Mouse (Mus musculus) heart, adult 2 months (tissue): Measurements from ENCODE around the gene D630039A03Rik. TPM values are rescaled to one million over a fixed set of nuclear protein-coding genes. Genes with fewer than 3 reads are reported as not detected.

Source experiments
- DNase-seq, 2 experiments: peaks; one replicate each; pipeline ENCODE4 v3.0.0; 2021
- H3K27ac ChIP-seq: fragments of 200-600 bp; 2 replicates; pipeline ENCODE4 v1.8.1; 2022
- H3K27me3 ChIP-seq: fragments of 200-500 bp; 2 replicates; pipeline ENCODE4 v1.6.1; 2012; ENCODE audit warnings: mild to moderate bottlenecking, low read length, inconsistent platforms, mixed read lengths; ENCODE audit not compliant: control insufficient read depth, insufficient read depth
- H3K36me3 ChIP-seq: fragments of 200-500 bp; 2 replicates; pipeline ENCODE4 v1.6.1; 2012; ENCODE audit warnings: low read length, inconsistent platforms; ENCODE audit not compliant: control insufficient read depth, insufficient read depth
- H3K4me1 ChIP-seq: fragments of 200-500 bp; 2 replicates; pipeline ENCODE4 v1.6.1; 2011; ENCODE audit warnings: low read length; ENCODE audit not compliant: control insufficient read depth, insufficient read depth
- H3K4me3 ChIP-seq: fragments of 200-600 bp; 2 replicates; pipeline ENCODE4 v1.8.1; 2022
- H3K79me2 ChIP-seq: fragments of 200-500 bp; replicated peaks from 2 replicates; pipeline ENCODE4 v1.6.1; 2012; ENCODE audit warnings: mild to moderate bottlenecking, inconsistent platforms, low read length, moderate library complexity, mixed read lengths; ENCODE audit not compliant: control insufficient read depth, insufficient read depth
- H3K9ac ChIP-seq: fragments of 200-500 bp; 2 replicates; pipeline ENCODE4 v1.6.1; 2012; ENCODE audit warnings: low read depth, mild to moderate bottlenecking, control low read depth, inconsistent platforms, low read length, mixed read lengths
- CTCF ChIP-seq: fragments of 200-600 bp; IDR thresholded peaks from 2 replicates; pipeline ENCODE4 v1.8.1; 2022; ENCODE audit warnings: antibody characterized with exemption, mild to moderate bottlenecking, moderate library complexity
- EP300 ChIP-seq: fragments of 200-500 bp; IDR thresholded peaks from 2 replicates; pipeline ENCODE4 v1.6.1; 2011; ENCODE audit warnings: low read depth, low read length, control low read depth; ENCODE audit not compliant: insufficient read depth
- POLR2A ChIP-seq: fragments of 200-500 bp; IDR thresholded peaks from 2 replicates; pipeline ENCODE4 v1.6.1; 2011; ENCODE audit warnings: mild to moderate bottlenecking, low read depth, low read length, control low read depth; ENCODE audit not compliant: insufficient read depth
- WGBS: fragments of 180-500 bp; shearing (Covaris S2); methylation state at CpG from one replicate; pipeline ENCODE4 v1.1.7; 2018; 5-methylcytosine and 5-hydroxymethylcytosine counted together
- intact Hi-C: fragments of 180-260 bp; cut with DNase I; formaldehyde crosslinking; loops from one replicate; pipeline ENCODE4 v1.15.1; 2025
- polyA plus RNA-seq: library from polyadenylated mRNA; depleted of rRNA; stranded (reverse); fragments of >200 nt; gene quantifications from 2 replicates; pipeline ENCODE4 v1.2.3, GENCODE M21; 2012
- total RNA-seq, 2 experiments: library from RNA; stranded (reverse); gene quantifications; 2 replicates each; pipeline ENCODE4 v1.2.3; 2021

The D630039A03Rik gene
- total and polyA plus RNA-seq, 3 experiments = 0.13 to 0.31 (median 0.27) TPM

DNA sequence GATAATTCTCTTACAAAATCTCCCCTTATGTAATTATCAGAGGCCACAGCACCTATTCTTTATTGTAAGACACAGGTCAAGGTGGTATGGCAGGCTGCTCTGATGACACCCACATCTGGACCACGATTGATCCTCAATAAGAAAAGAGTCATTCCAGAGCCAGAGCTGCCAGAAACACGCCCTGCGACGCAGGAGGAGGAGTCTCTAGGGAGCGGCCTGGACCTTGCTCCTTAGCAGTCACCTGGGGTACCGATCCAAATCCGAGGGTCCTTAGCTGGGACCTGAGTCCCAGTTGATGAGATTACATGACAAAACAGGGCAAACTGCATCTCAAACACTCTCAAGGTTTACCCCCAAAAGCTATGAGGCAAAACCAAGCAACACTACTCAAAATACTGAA lies 37.7 kb upstream of the D630039A03Rik start:
- intact Hi-C loops = loop anchor here (10.0 kb wide), 2 partner anchors 961 to 1051 kb away; partner anchors contain the start of genes Ecpas and Gm20503
- TF ChIP-seq CTCF (no peak), POLR2A (no peak), EP300 (no peak)
- Histone ChIP-seq H3K36me3 (peaks cover 4% of the 10 kb centered on the region; the same call in 1 of the 2 replicates), H3K9ac (no peak overlapping the region), H3K4me1 (peaks cover 7% of the 10 kb centered on the region), H3K4me3 (no peak overlapping the region), H3K27me3 (no peaks in the 10 kb centered on the region), H3K79me2 (no peaks in the 10 kb centered on the region), H3K27ac (no peak overlapping the region)
- WGBS = 90% methylated on average over 7 of the region's 7 CpGs
- DNase-seq = no peak

DNA sequence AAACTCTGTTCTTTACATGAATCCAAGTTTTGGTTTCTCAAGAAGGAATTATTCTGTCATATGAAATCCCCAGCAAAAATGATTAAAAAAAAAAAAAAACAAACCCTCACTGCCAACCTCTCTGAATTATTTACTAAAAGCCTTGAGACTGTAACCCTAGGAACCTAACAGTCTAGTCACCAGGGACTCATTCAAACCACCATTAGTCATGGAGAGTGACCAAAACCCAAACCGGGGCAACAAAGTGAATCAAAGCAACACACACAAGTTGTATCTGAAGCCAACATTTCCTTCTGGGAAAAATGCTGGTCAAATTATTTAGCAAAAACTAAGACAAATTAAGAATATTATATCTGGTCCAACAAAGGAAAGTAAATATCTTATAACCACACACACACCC lies 36.8 kb upstream of the D630039A03Rik start:
- intact Hi-C loops = loop anchor here (10.0 kb wide), 2 partner anchors 962 to 1052 kb away; partner anchors contain the start of genes Ecpas and Gm20503
- H3K4me1 ChIP-seq = peaks cover 7% of the 10 kb centered on the region
- H3K4me3 ChIP-seq = no peak overlapping the region
- H3K79me2 ChIP-seq = no peaks in the 10 kb centered on the region
- 56% methylated on average over 1 of the region's 1 CpGs for WGBS
- H3K9ac ChIP-seq = no peak overlapping the region
- DNase-seq = no peak
- H3K27ac ChIP-seq = no peak overlapping the region
- TF ChIP-seq CTCF = no peak
- TF ChIP-seq POLR2A = no peak
- TF ChIP-seq EP300 = no peak
- H3K27me3 ChIP-seq = no peaks in the 10 kb centered on the region
- peaks cover 8% of the 10 kb centered on the region for H3K36me3 ChIP-seq

DNA sequence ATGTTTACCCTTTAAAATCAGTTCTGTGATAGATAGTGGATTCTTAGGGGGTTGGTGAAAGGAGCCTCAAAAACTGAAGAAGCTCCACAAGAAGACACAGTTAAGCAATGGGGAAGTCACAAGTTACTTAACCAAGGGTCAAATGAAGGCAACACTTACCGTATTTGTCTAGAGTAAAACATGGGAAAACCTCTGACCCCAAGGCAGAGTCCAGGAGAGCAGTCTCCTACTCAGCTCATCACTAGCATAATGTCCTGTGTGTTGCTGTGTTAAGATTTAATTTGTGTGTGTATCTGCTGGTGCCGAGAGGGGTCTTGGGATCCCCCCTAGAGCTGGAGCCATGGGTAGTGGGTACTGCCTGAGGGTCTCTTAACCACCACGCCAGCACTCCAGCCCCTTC lies 36.3 kb upstream of the D630039A03Rik start:
- DNase-seq = no peak
- Histone ChIP-seq H3K27ac (no peak overlapping the region), H3K27me3 (no peaks in the 10 kb centered on the region), H3K4me1 (peaks cover 5% of the 10 kb centered on the region), H3K4me3 (no peak overlapping the region), H3K9ac (no peak overlapping the region), H3K79me2 (no peaks in the 10 kb centered on the region), H3K36me3 (peaks cover 8% of the 10 kb centered on the region)
- no peak for TF ChIP-seq CTCF
- intact Hi-C loops = loop anchor here (10.0 kb wide), 2 partner anchors 962 to 1052 kb away; partner anchors contain the start of genes Ecpas and Gm20503
- WGBS = 91% methylated on average over 3 of the region's 3 CpGs

DNA sequence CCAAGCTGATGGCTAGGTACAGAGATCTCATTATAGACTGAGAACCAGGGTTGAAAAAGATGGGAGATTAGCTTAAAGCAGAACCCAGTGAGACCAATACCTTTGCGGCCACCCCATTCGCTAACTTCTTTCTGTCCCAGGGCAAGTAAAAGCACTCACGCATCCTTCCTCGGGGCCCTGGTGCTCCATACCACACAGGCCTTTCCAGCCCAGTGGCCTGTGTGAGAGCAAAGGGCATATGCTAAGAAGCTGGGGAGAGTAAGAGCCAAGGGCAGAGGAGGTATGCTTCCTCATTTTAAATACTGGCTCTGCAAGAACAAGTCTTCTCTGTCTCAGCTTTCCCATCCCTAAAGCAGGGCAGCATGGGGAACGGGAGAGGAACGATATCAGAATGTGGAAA lies 33.8 kb upstream of the D630039A03Rik start:
- no peak overlapping the region for H3K4me3 ChIP-seq
- H3K4me1 ChIP-seq = no peaks in the 10 kb centered on the region
- intact Hi-C loops = loop anchor here (10.0 kb wide), 2 partner anchors 965 to 1055 kb away; partner anchors contain the start of genes Ecpas and Gm20503
- no peak overlapping the region for H3K9ac ChIP-seq
- 90% methylated on average over 6 of the region's 6 CpGs for WGBS
- H3K27ac ChIP-seq = no peak overlapping the region
- TF ChIP-seq CTCF (no peak), EP300 (no peak), POLR2A (no peak)
- no peaks in the 10 kb centered on the region for H3K27me3 ChIP-seq
- H3K36me3 ChIP-seq = peaks cover 8% of the 10 kb centered on the region
- DNase-seq = no peak
- no peaks in the 10 kb centered on the region for H3K79me2 ChIP-seq

DNA sequence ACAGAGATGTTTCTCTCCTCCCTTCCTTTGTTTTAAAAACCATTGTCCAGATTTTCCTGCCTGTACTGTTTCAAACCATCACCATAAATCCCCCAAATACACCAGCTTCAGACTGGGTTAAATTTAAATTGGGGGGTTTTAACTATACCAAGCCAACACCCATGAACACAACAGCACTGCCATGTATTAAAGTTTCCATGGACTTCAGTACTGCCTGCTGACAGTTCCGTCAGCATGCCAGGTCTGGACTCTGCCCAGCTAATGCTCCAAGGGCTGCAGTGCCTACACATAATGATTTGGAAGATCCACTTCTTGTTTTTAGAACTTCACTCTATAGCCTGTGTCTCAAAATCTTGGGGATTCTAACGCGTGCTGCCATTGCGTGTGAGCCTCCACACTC lies 31.4 kb upstream of the D630039A03Rik start:
- WGBS = 94% methylated on average over 4 of the region's 4 CpGs
- no peak for TF ChIP-seq POLR2A
- TF ChIP-seq EP300 = no peak
- no peak for TF ChIP-seq CTCF
- intact Hi-C loops = no loop called here
- no peak overlapping the region for H3K9ac ChIP-seq
- no peaks in the 10 kb centered on the region for H3K27me3 ChIP-seq
- H3K36me3 ChIP-seq = peaks cover 8% of the 10 kb centered on the region
- no peak overlapping the region for H3K27ac ChIP-seq
- DNase-seq = no peak
- no peaks in the 10 kb centered on the region for H3K79me2 ChIP-seq
- no peak overlapping the region for H3K4me3 ChIP-seq
- no peaks in the 10 kb centered on the region for H3K4me1 ChIP-seq

DNA sequence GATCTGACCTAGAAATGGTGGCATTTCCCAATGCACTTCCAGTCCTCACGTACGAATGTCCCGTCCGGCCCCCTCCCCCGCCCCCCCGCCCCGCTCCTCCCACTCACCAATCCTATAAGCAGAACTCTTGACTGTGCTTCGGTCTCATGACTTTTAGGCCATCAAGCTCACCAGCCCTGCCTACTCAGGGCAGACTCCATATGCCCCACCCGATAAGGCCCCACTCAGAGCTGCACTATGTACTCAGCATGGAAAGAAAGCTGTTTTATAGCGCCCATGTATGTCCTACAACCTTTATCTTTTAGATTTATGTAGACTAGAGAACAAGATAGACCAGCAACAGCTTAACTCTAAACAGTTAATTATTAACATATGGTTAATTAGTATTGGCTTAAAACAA lies 30.9 kb upstream of the D630039A03Rik start:
- no peak for DNase-seq
- no peaks in the 10 kb centered on the region for H3K4me1 ChIP-seq
- no peak overlapping the region for H3K4me3 ChIP-seq
- no peak overlapping the region for H3K27ac ChIP-seq
- no peak for TF ChIP-seq POLR2A
- no peak for TF ChIP-seq EP300
- H3K27me3 ChIP-seq = no peaks in the 10 kb centered on the region
- intact Hi-C loops = no loop called here
- no peak overlapping the region for H3K9ac ChIP-seq
- no peaks in the 10 kb centered on the region for H3K79me2 ChIP-seq
- peaks cover 8% of the 10 kb centered on the region for H3K36me3 ChIP-seq
- WGBS = 71% methylated on average over 10 of the region's 10 CpGs

DNA sequence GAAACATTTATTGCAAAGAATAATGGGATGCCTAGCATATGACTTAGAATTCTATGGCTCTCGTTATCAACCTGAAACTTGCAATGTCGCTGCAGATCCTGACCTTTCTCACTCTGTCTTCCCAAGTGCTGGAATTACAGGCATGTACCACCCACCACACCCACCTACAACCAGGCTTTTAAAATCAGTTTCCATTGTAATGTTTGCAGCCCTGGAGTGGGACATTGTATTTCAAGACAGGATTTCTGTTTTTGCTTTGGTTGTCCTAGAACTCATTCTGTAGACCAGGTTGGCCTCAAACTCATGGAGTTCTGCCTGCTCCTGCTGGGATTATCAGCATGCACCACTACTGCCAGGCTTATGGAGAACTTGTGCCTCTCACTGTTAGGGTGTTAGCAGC lies 26.8 kb upstream of the D630039A03Rik start:
- DNase-seq = no peak
- no peak overlapping the region for H3K4me3 ChIP-seq
- H3K36me3 ChIP-seq = no peaks in the 10 kb centered on the region; the same call in 1 of the 2 replicates
- 89% methylated on average over 2 of the region's 2 CpGs for WGBS
- H3K27ac ChIP-seq = no peak overlapping the region
- H3K9ac ChIP-seq = no peak overlapping the region
- intact Hi-C loops = no loop called here
- TF ChIP-seq CTCF (no peak), EP300 (no peak), POLR2A (no peak)
- H3K27me3 ChIP-seq = no peaks in the 10 kb centered on the region; the same call in 1 of the 2 replicates
- H3K79me2 ChIP-seq = no peaks in the 10 kb centered on the region
- H3K4me1 ChIP-seq = no peaks in the 10 kb centered on the region
